Mouse (Mus musculus) spleen, adult 2 months (tissue): ENCODE measurements around the gene Ptprr. TPM values are rescaled to one million over a fixed set of nuclear protein-coding genes. Genes with fewer than 3 reads are reported as not detected.

Experiments
- DNase-seq, 2 experiments: peaks; one replicate each; pipeline versions ENCODE4 v3.0.0 to v3.0.0-alpha.2; 2012 to 2021; ENCODE audit warnings: low spot score in 2 of 2, low read depth in 1 of 2
- H3K27ac ChIP-seq: fragments of 200-500 bp; 2 replicates; pipeline ENCODE4 v1.5.1; 2012; ENCODE audit warnings: low read length, inconsistent platforms; ENCODE audit not compliant: insufficient read depth
- H3K27me3 ChIP-seq: fragments of 200-500 bp; 2 replicates; pipeline ENCODE4 v1.6.1; 2012; ENCODE audit warnings: mild to moderate bottlenecking, moderate library complexity, low read length, inconsistent platforms; ENCODE audit not compliant: control insufficient read depth, insufficient read depth
- H3K36me3 ChIP-seq: fragments of 200-500 bp; 2 replicates; pipeline ENCODE4 v1.6.1; 2012; ENCODE audit warnings: mild to moderate bottlenecking, low read length, inconsistent platforms; ENCODE audit not compliant: control insufficient read depth, insufficient read depth
- H3K4me1 ChIP-seq: fragments of 200-500 bp; 2 replicates; pipeline ENCODE4 v1.6.1; 2011; ENCODE audit warnings: inconsistent platforms; ENCODE audit not compliant: control insufficient read depth, insufficient read depth, insufficient read length
- H3K4me3 ChIP-seq: fragments of 200-500 bp; 2 replicates; pipeline ENCODE4 v1.5.1; 2011; ENCODE audit warnings: mild to moderate bottlenecking, inconsistent platforms; ENCODE audit not compliant: insufficient read depth, insufficient read length; ENCODE audit errors: extremely low read depth
- CTCF ChIP-seq: fragments of 200-500 bp; IDR thresholded peaks from 2 replicates; pipeline ENCODE4 v1.5.1; 2011; ENCODE audit warnings: mild to moderate bottlenecking, inconsistent platforms; ENCODE audit not compliant: insufficient read depth, insufficient read length, insufficient replicate concordance; ENCODE audit errors: extremely low read depth
- POLR2A ChIP-seq: fragments of 200-500 bp; IDR thresholded peaks from 2 replicates; pipeline ENCODE4 v1.6.1; 2011; ENCODE audit warnings: low read depth, low read length, inconsistent platforms
- WGBS: fragments of 180-500 bp; shearing (Covaris S2); methylation state at CpG from one replicate; pipeline ENCODE4 v1.1.7; 2018; 5-methylcytosine and 5-hydroxymethylcytosine counted together
- polyA plus RNA-seq: library from polyadenylated mRNA; depleted of rRNA; stranded (reverse); fragments of >200 nt; gene quantifications from 2 replicates; pipeline ENCODE4 v1.2.3, GENCODE M21; 2012; rRNA removed

Ptprr gene
- polyA plus RNA-seq, result 0.13 TPM in 1 of 2 replicates, not detected in the other

GRCm38 (mm10) chr10:116017845-116018479, at the start of gene Ptprr:
Gene Ptprr, plus strand, starts transcription at chr10:116018213.
- Histone ChIP-seq H3K4me3 (no peak within 1 kb of the TSS), H3K27me3 (no peaks in the 10 kb centered on the region), H3K4me1 (no peaks in the 10 kb centered on the region), H3K36me3 (no peaks in the 10 kb centered on the region), H3K27ac (no peak within 1 kb of the TSS)
- under 1% methylated on average over 19 of the region's 19 CpGs for WGBS
- DNase-seq, result no peak
- no peak for TF ChIP-seq CTCF
- no peak for TF ChIP-seq POLR2A

DNA sequence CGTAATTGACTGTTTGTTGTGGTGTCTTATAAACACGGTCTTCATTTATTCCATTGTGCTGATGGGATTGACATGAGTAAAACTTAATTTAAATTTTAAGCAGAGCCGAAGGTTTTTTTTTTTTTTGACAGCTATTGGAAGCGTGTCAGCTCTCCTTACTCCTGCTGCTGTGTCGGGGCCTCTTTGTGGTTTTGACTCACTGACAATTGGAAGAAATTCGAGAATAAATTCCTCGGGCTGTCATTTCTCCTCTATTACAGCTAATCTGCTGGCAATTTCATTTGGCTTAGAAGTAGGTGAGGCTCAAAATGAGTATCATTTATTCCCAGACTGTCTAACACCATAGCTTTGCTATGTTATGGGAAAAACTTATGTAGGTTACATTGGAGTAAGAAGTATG, 41.7 kb upstream of the Ptprr start:
- Histone ChIP-seq H3K27ac (no peak overlapping the region), H3K27me3 (no peaks in the 10 kb centered on the region), H3K4me3 (no peak overlapping the region), H3K4me1 (no peaks in the 10 kb centered on the region), H3K36me3 (no peaks in the 10 kb centered on the region)
- no peak for DNase-seq
- 65% methylated on average over 7 of the region's 7 CpGs for WGBS
- TF ChIP-seq POLR2A, result no peak
- no peak for TF ChIP-seq CTCF

DNA sequence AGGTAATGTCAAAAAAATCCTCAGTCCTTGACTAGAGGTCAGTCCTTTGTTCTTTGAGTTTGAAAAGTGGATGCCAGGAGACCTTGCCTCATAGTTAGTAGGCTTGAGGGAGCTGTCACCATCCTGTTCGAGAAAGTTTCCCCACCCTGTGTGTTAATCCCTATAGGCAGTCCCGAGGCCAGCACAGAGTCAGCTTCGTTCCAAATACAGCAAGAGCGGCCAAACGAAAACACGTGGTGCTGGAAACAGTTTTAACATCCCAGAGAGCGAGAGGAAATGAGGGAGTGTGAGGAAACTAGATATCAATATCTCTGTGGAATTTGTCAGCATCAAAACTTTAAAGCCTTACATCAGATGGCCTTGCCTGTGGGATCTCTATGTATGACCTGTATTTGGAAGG, 39.0 kb upstream of the Ptprr start:
- Histone ChIP-seq H3K4me1 (no peaks in the 10 kb centered on the region), H3K27me3 (no peaks in the 10 kb centered on the region), H3K4me3 (no peak overlapping the region), H3K27ac (no peak overlapping the region), H3K36me3 (no peaks in the 10 kb centered on the region)
- 76% methylated on average over 7 of the region's 7 CpGs for WGBS
- no peak for DNase-seq
- no peak for TF ChIP-seq POLR2A
- TF ChIP-seq CTCF, result no peak

DNA sequence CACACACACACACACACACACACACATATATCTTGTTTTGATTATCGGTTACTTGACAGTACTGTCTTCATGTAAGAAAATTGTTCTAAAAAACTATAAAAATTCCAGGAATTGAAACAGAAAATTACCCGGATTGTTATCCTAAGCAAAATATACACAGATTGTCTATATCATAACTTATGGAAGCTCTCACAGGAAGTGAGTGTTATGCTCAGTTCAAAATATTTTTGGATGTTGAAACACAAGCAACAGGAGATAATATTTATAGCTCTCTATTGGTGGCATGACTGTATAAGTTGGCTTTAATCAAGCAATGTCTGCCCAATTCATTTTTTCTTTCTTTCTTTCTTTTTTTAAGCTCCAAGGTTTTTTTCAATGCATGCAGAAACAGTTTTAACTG, 38.0 kb upstream of the Ptprr start:
- H3K27ac ChIP-seq, result no peak overlapping the region
- no peak for TF ChIP-seq POLR2A
- no peak for TF ChIP-seq CTCF
- H3K4me3 ChIP-seq, result no peak overlapping the region
- DNase-seq, result no peak
- H3K4me1 ChIP-seq, result no peaks in the 10 kb centered on the region
- H3K36me3 ChIP-seq, result no peaks in the 10 kb centered on the region
- 85% methylated on average over 2 of the region's 2 CpGs for WGBS
- no peaks in the 10 kb centered on the region for H3K27me3 ChIP-seq

DNA sequence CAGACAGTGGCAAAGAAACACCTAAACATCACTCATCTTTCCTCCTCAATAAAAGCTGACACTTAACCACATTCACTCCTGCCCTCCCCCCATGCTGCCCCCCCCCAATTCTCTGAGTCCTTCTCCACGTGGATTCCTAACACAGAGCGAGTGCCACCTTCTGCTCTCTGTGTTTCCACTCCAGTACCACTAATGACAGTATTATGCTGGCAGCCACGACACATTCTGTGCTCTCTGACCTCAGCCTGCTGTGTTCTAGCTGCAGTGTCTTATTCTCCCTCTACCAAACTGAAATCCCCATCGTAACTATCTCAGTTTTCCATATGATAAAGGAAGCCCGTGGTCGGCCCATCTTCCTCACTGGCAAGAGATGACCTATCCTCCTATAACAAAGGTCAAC, 33.7 kb upstream of the Ptprr start:
- no peak for DNase-seq
- no peak for TF ChIP-seq CTCF
- TF ChIP-seq POLR2A, result no peak
- Histone ChIP-seq H3K27ac (no peak overlapping the region), H3K4me1 (no peaks in the 10 kb centered on the region), H3K36me3 (no peaks in the 10 kb centered on the region), H3K27me3 (no peaks in the 10 kb centered on the region), H3K4me3 (no peak overlapping the region)
- 73% methylated on average over 6 of the region's 6 CpGs for WGBS

- Histone ChIP-seq H3K4me1 (no peaks in the 10 kb centered on the region), H3K27me3 (no peaks in the 10 kb centered on the region), H3K4me3 (no peak overlapping the region), H3K27ac (no peak overlapping the region), H3K36me3 (no peaks in the 10 kb centered on the region)
- no peak for TF ChIP-seq POLR2A
- TF ChIP-seq CTCF, result no peak
- no peak for DNase-seq
- WGBS, result 86% methylated on average over 8 of the region's 8 CpGs
Measured at GRCm38 (mm10) chr10:116001838-116002237, 16.2 kb upstream of the Ptprr start.

GRCm38 (mm10) chr10:116006675-116007074, 11.3 kb upstream of the Ptprr start:
- H3K27ac ChIP-seq, result no peak overlapping the region
- no peak overlapping the region for H3K4me3 ChIP-seq
- no peaks in the 10 kb centered on the region for H3K27me3 ChIP-seq
- no peaks in the 10 kb centered on the region for H3K36me3 ChIP-seq
- H3K4me1 ChIP-seq, result no peaks in the 10 kb centered on the region
- 56% methylated on average over 6 of the region's 6 CpGs for WGBS
- no peak for DNase-seq
- no peak for TF ChIP-seq POLR2A
- TF ChIP-seq CTCF, result no peak
